Mouse (Mus musculus) urinary bladder, postnatal 36 days (tissue): ENCODE data around the gene Pcare.
"Not testable (repeated sequence)": the region's sequence is repeated elsewhere in the genome, so short reads cannot be mapped to it uniquely, and the experiment has no call there.

Source experiments
- DNase-seq, 2 experiments: peaks; one replicate each; pipeline ENCODE4 v3.0.0; 2022; ENCODE audit warnings: low spot score in 2 of 2, mixed read lengths in 1 of 2

The Pcare gene

GRCm38 (mm10) chr17:71752831-71753230 is at the start of gene Pcare:
TSS of gene Pcare (minus strand) at chr17:71752894.
- no peak for DNase-seq

- DNase-seq, result peak; percentile 14 to 23
These were observed 43.0 kb upstream of the Pcare start for GRCm38 (mm10) chr17:71795521-71796205.

- no peak for DNase-seq
These were observed 38.9 kb upstream of the Pcare start for GRCm38 (mm10) chr17:71791622-71792021.

DNA sequence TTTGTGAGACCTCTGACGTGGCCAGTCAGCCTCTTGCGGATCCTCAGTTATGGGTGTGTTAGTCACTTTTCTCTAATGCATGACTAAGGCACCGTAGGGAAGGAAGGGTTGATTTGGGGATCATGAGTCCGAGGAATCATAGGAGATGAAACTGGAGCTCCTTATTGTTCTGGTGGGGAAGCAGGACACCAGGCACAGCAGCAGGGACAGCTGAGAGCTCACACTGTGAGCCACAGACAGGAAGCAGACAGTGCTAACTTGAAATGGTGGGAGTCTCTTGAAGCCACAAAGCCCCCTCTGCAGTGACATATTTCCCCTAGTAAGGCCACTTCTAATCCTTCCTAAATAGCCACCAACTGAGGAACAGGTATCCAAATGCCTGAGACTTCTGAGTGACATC is 38.4 kb upstream of the Pcare start:
- no peak for DNase-seq

DNA sequence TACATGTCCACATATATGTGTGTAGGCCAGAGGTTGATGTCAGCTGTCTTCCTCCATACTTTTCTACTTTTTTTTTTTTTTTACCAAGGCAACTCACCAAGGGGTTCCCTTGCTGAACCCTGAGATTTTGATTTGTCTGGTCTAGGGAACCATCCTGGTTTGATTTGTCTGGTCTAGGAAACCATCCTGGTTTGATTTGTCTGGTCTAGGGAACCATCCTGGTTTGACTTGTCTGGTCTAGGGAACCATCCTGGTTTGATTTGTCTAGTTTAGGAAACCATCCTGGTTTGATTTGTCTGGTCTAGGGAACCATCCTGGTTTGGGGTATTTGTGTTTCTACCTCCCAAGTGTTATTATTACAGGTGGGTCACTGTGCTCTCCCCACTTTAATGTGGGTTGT is 33.8 kb upstream of the Pcare start:
- DNase-seq, result no peak

- no peak for DNase-seq
These were observed 30.7 kb upstream of the Pcare start for GRCm38 (mm10) chr17:71783366-71783735.

DNA sequence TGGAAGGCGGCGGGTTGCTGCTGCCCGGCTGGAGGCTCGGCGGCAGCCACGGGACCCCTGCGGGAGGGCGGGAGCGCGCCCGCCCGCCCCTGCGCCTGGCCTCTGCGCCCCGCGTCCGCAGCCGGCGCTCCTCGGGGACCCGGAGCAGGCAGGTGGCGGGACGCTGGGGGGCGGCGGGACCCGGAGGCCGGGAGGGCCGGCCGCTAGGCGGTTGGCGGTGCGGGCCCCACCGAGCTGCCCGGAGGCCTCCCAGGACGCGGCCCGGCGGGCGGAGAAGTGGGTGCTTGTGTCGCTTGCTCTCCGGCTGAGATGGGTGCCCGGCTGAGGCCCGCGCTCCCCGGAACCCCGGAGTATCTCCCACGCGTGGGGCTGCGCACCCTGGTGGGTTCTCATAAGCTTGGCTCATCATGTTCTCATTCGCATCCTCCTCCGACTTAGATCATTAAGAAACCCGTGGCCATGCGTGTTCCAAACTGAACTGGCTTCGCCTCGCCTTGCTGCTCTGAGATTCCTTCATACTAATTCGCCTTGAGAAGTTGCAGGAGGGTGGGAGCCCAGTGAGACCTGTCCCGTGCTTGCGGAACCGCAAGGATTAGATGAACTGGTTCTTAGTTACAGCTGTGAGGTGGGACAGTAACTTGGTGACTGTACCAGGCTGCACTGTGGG is 30.1 kb upstream of the Pcare start:
- DNase-seq, result no peak

- no peak for DNase-seq
These were observed 29.6 kb upstream of the Pcare start for GRCm38 (mm10) chr17:71782242-71782698.

GRCm38 (mm10) chr17:71780945-71781344 is 28.3 kb upstream of the Pcare start:
- no peak for DNase-seq

DNA sequence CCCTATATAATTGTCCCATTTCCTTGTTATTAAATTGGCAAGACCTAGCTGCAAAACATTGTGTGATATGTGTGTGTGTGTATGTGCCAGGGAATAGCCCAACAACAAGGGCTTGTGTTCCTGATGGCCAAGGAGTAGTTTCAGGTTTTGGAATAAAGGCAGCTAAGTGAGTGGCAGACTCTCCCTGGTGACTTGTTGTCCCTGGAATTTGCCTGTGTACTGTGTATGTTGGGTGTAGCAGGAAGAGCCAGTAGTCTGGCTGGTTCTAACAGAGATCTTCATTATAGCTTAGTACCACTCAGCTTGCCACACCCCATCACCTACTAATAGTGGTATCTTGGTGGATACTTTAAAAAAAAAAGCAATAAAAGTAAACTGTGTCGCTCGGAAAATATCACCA is 27.8 kb upstream of the Pcare start:
- no peak for DNase-seq

- no peak for DNase-seq
These were observed 26.0 kb upstream of the Pcare start for GRCm38 (mm10) chr17:71778696-71779095.

DNA sequence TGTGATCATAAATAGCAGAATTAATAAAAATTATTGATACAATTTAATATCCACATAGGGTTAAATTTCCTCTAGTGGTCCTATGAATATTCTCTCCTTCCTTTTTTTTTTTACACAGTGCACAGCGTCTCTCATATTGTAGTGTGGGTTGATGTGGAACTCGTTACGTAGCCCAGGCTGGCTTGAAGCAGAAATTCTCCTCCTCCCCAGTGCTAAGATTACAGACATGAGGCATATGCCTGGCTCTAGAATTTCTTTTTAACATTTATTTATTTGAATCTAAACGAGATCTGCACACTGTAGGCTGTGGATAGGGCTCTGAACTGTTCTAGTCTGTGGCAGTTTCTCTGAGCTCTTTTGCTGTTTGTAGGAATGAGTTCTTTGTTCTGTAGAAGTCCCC is 22.6 kb upstream of the Pcare start:
- DNase-seq, result no peak

GRCm38 (mm10) chr17:71774173-71774572 is 21.5 kb upstream of the Pcare start:
- DNase-seq, result no peak

- no peak for DNase-seq
These were observed 18.0 kb upstream of the Pcare start for GRCm38 (mm10) chr17:71770696-71771095.

DNA sequence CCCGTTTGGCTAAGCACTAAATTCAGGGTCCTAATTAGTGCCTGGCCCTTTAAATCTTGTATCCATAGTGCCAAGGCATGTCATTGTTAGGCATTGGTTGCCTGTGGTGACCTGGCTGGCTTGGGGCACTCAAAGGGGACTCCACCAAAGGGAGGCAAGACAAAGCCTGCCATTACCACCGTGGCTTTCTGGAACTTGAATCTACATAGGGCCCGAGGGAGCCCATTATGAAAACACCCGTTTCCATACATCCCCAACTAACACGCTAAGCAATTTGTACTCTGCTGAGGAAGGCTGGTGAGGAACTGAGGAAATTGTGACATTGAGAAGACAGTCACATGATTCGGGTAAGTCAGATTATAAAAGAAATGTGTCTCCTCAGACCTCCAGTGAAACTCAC is 16.9 kb upstream of the Pcare start:
- no peak for DNase-seq

DNA sequence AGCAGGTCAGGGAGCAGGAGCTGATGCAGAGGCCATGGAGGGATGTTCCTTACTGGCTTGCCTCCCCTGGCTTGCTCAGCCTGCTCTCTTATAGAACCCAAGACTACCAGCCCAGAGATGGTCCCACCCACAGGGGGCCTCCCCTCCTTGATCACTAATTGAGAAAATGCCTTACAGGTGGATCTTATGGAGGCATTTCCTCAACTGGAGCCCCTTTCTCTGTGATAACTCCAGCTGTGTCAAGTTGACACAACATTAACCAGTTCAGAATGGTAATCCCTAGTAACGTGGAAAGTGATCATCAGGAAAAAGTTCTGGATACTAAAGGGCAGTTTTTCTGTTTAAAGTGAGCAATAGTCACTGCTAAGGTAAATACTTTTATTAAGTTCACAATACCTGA is 15.5 kb upstream of the Pcare start, which contains the start of gene Clip4:
Gene Clip4 (plus strand): TSS at position 301 of the 400 bp plus-strand sequence.
- not testable (repeated sequence) for DNase-seq

GRCm38 (mm10) chr17:71760536-71760935 is 7.8 kb upstream of the Pcare start:
- no peak for DNase-seq

GRCm38 (mm10) chr17:71749616-71750168 is 3.0 kb downstream of the Pcare start:
- DNase-seq, result no peak

DNA sequence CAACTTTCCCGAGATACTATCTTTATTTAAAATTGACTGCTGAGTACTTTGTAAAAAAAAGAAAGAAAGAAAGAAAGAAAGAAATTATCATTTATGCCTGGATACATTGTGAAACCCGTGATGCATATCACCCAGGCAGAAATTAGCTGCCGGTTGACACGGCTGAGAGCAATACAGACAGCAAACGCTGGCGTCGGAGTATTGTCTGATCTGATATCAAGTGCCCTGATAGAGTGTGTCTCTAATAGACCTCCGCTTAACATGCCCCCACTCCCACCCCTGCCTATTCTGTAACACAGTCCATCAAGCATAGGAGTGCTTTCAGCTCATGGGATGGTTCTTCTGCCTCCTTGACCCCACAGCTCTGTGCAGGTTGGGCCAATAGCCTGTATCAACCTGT is 5.1 kb downstream of the Pcare start:
- DNase-seq, result no peak

DNA sequence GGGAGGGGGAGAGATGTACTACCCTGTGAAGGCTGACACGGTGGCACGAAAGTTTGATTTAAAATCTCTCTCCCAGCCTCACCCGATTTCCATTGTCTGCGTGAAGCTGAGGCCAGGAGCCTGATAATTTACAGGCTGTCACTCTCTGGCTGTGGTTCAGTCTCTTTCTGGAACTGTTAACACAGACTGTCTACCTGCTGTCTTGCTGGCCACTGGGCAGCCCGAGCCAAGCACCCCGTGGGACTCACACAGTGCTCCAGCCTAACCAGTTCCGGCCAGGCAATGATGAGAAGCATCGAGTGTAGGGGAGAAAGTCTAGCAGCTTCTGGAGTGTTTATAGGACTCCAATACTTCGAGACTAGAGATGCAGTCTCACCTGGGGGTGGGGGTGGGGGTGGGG is 6.6 kb downstream of the Pcare start:
- no peak for DNase-seq

- DNase-seq, result no peak
These were observed 9.8 kb downstream of the Pcare start for GRCm38 (mm10) chr17:71742935-71743334.

DNA sequence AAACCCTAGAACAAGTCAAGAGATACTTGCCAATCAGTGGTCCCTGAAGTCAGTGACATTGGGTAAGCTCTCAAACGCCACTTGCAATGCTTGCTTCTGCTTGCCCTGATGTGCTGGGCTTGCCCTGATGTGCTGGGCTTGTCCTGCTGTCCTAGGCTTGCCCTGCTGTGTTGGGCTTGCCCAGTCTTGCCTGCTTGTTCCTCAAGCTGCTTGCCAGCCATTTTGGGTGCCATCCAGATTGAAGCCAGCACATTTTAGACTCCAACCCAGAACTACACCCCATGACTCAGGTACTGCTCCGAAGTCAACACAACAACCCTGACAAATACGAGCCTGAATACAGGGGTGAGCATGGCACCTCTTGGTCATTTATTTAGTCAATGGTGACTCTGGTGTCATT is 10.5 kb downstream of the Pcare start:
- DNase-seq, result peak; percentile 11 to 17

DNA sequence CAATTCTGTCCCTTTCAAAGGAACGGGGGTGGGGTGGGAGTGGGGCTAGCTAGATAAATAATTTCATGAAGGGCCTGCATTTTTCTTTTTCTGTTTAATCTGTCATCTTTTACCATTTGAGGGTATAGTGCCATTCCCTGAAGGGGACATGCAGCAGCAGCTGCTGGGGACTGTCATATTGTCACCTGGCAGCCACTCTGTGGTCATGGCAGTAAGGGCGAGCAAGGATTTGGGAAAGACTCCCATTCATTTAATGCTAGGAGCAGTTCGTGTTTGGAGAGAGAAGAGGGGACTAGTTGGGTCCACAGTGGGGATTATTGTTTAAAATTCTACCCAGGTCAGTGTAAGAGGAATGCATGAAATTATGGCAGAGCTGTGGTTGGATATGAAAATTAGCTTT is 16.3 kb downstream of the Pcare start:
- DNase-seq, result no peak
